Mouse (Mus musculus) right cerebral cortex, postnatal 14 days (tissue): ENCODE data around the gene Hmgb4.

Experiments
- DNase-seq: peaks from one replicate; pipeline ENCODE4 v3.0.0; 2022

Gene Hmgb4

GRCm38 (mm10) chr4:128217991-128218595 is 42.7 kb downstream of the Hmgb4 start:
- DNase-seq = no peak
